Mouse (Mus musculus) kidney, postnatal 0 days (tissue): ENCODE measurements at regions not wholly inside any gene's neighbourhood (a gene's known extent, or its start where the extent isn't known, plus 50 kb on each side); places are given as distances from the start of the nearest gene placed in this dataset.

ENCODE experiments used
- ATAC-seq: fragments of 200-750 bp; cut with Nextera tagmentation; replicated peaks from 2 replicates; pipeline ENCODE4 v1.8.0; 2017; ENCODE audit warnings: low read depth, moderate number of reproducible peaks, moderate TSS enrichment, moderate library complexity; ENCODE audit not compliant: low FRiP score
- DNase-seq: peaks from one replicate; pipeline ENCODE4 v3.0.0-alpha.2; 2016; ENCODE audit warnings: low spot score
- H3K27ac ChIP-seq: fragments of 300-500 bp; sonication (generic); 2 replicates; pipeline ENCODE4 v1.5.1; 2014; ENCODE audit warnings: mild to moderate bottlenecking
- H3K27me3 ChIP-seq: fragments of 300-500 bp; sonication (generic); 2 replicates; pipeline ENCODE4 v1.6.1; 2014; ENCODE audit warnings: low read length, mixed read lengths; ENCODE audit not compliant: insufficient read depth
- H3K36me3 ChIP-seq: fragments of 300-500 bp; sonication (generic); 2 replicates; pipeline ENCODE4 v1.6.1; 2014; ENCODE audit warnings: low read length, mixed read lengths; ENCODE audit not compliant: insufficient read depth
- H3K4me1 ChIP-seq: fragments of 300-500 bp; sonication (generic); replicated peaks from 2 replicates; pipeline ENCODE4 v1.6.1; 2014; ENCODE audit warnings: antibody characterized with exemption, low read length, mixed read lengths; ENCODE audit not compliant: insufficient read depth
- H3K4me2 ChIP-seq: fragments of 300-500 bp; sonication (generic); 2 replicates; pipeline ENCODE4 v1.6.1; 2014; ENCODE audit warnings: mild to moderate bottlenecking, low read length, moderate library complexity, mixed read lengths
- H3K4me3 ChIP-seq: fragments of 300-500 bp; sonication (generic); replicated peaks from 2 replicates; pipeline ENCODE4 v1.5.1; 2014; ENCODE audit warnings: low read depth, low read length
- H3K9ac ChIP-seq: fragments of 300-500 bp; sonication (generic); 2 replicates; pipeline ENCODE4 v1.6.1; 2014; ENCODE audit warnings: low read depth, low read length
- H3K9me3 ChIP-seq: fragments of 300-500 bp; sonication (generic); replicated peaks from 2 replicates; pipeline ENCODE4 v1.6.1; 2016; ENCODE audit warnings: low read length, inconsistent platforms, mixed read lengths
- CTCF ChIP-seq: IDR thresholded peaks from 2 replicates; pipeline ENCODE4 v1.5.1; 2016; ENCODE audit warnings: antibody characterized with exemption, low read depth, mild to moderate bottlenecking, moderate library complexity
- WGBS: fragments of 180-500 bp; shearing (Covaris S2); extraction: QIAGEN DNeasy Blood & Tissue Kit; methylation state at CpG from one replicate; pipeline ENCODE4 v1.1.7; 2014; 5-methylcytosine and 5-hydroxymethylcytosine counted together

- DNase-seq (no peak), ATAC-seq (no peak)
- H3K27ac ChIP-seq = no peak overlapping the region
- no peaks in the 10 kb centered on the region for H3K9me3 ChIP-seq
- 67% methylated on average over 4 of the region's 4 CpGs for WGBS
- 0 out of 2 replicates have a peak, but pooled peaks have one; percentile 8 for TF ChIP-seq CTCF
- no peaks in the 10 kb centered on the region for H3K4me1 ChIP-seq
- H3K4me3 ChIP-seq = no peak overlapping the region
- H3K4me2 ChIP-seq = no peak overlapping the region
- H3K27me3 ChIP-seq = no peaks in the 10 kb centered on the region
- no peaks in the 10 kb centered on the region for H3K36me3 ChIP-seq
- H3K9ac ChIP-seq = no peak overlapping the region
These were observed 64.7 kb upstream of the Gm10181 start for GRCm38 (mm10) chr9:25024486-25024885.

GRCm38 (mm10) chr9:25027581-25027980 lies 61.6 kb upstream of the Gm10181 start:
- Histone ChIP-seq H3K4me2 (no peak overlapping the region), H3K36me3 (no peaks in the 10 kb centered on the region), H3K9me3 (no peaks in the 10 kb centered on the region), H3K27me3 (no peaks in the 10 kb centered on the region), H3K9ac (no peak overlapping the region), H3K4me3 (no peak overlapping the region), H3K4me1 (no peaks in the 10 kb centered on the region), H3K27ac (no peak overlapping the region)
- peak; percentile 94 for TF ChIP-seq CTCF
- ATAC-seq (no peak), DNase-seq (peak; percentile 80)
- WGBS = 8% methylated on average over 8 of the region's 8 CpGs

GRCm38 (mm10) chr9:25028305-25028704 lies 60.9 kb upstream of the Gm10181 start:
- H3K9ac ChIP-seq = no peak overlapping the region
- no peak overlapping the region for H3K4me3 ChIP-seq
- 75% methylated on average over 6 of the region's 6 CpGs for WGBS
- no peak for ATAC-seq
- TF ChIP-seq CTCF = no peak
- DNase-seq = no peak
- H3K9me3 ChIP-seq = no peaks in the 10 kb centered on the region
- no peaks in the 10 kb centered on the region for H3K36me3 ChIP-seq
- H3K27ac ChIP-seq = no peak overlapping the region
- no peaks in the 10 kb centered on the region for H3K4me1 ChIP-seq
- no peak overlapping the region for H3K4me2 ChIP-seq
- no peaks in the 10 kb centered on the region for H3K27me3 ChIP-seq

- no peak for DNase-seq
- no peak for TF ChIP-seq CTCF
- 87% methylated on average over 6 of the region's 6 CpGs for WGBS
- Histone ChIP-seq H3K4me2 (no peak overlapping the region), H3K4me1 (no peaks in the 10 kb centered on the region), H3K4me3 (no peak overlapping the region), H3K27me3 (no peaks in the 10 kb centered on the region), H3K36me3 (no peaks in the 10 kb centered on the region), H3K9me3 (no peaks in the 10 kb centered on the region), H3K27ac (no peak overlapping the region), H3K9ac (no peak overlapping the region)
- no peak for ATAC-seq
These were observed 57.8 kb upstream of the Gm10181 start for GRCm38 (mm10) chr9:25031466-25031865.
